Mouse (Mus musculus): Measurements from ENCODE around the gene Crmp1. TPM values are rescaled to one million over a fixed set of nuclear protein-coding genes. Genes with fewer than 3 reads are reported as not detected.

Crmp1 gene
- polyA plus RNA-seq, 1 experiment from 2014 or later, result 46.4 TPM

Other genes with a start within 250 kb of the Crmp1 start
- not detected in 2 replicates for gene Gm1043, start 156.6 kb upstream of the Crmp1 start, polyA plus RNA-seq (2014; fragmentation: Nextera tagmentation; extraction: Ambion mirVana)
- gene Evc, start 95.0 kb downstream of the Crmp1 start, polyA plus RNA-seq (2014; fragmentation: Nextera tagmentation; extraction: Ambion mirVana), result 14.3 and 15.9 TPM in 2 replicates
- 16.4 and 16.7 TPM in 2 replicates for gene Evc2, start 96.6 kb downstream of the Crmp1 start, polyA plus RNA-seq (2014; fragmentation: Nextera tagmentation; extraction: Ambion mirVana)

All from intestine, embryonic 14.5 days (tissue).